Mouse (Mus musculus): ENCODE data around the gene Stk10. TPM values are rescaled to one million over a fixed set of nuclear protein-coding genes. Genes with fewer than 3 reads are reported as not detected.

Gene Stk10
- total RNA-seq, 4 experiments from 2014 or later: 9.3 to 15.3 (median 12.2) TPM

- no peak for DNase-seq (ENCODE audit: low spot score in 2 of 2)
Observed at GRCm38 (mm10) chr11:32524122-32524920, 8.8 kb upstream of the Stk10 start.

GRCm38 (mm10) chr11:32527006-32527405, 6.1 kb upstream of the Stk10 start:
- DNase-seq (ENCODE audit: low spot score in 2 of 2): no peak

- DNase-seq (ENCODE audit: low spot score in 2 of 2): no peak
Observed at GRCm38 (mm10) chr11:32530151-32530550, 3.0 kb upstream of the Stk10 start.

- DNase-seq (ENCODE audit: low spot score in 2 of 2): no peak
Observed at GRCm38 (mm10) chr11:32531871-32532764, 987 bp upstream of the Stk10 start, which contains the start of gene Efcab9. TSS of gene Efcab9 (minus strand) at chr11:32532081.

- no peak for DNase-seq (ENCODE audit: low spot score in 2 of 2)
Observed at GRCm38 (mm10) chr11:32533482-32534261, 567 bp downstream of the Stk10 start.

- DNase-seq (ENCODE audit: low spot score in 2 of 2): no peak
Observed at GRCm38 (mm10) chr11:32534453-32535075, 1.5 kb downstream of the Stk10 start.

- DNase-seq (ENCODE audit: low spot score in 2 of 2): no peak
Observed at GRCm38 (mm10) chr11:32535646-32536045, 2.5 kb downstream of the Stk10 start.

GRCm38 (mm10) chr11:32536954-32537353, 3.8 kb downstream of the Stk10 start:
- DNase-seq (ENCODE audit: low spot score in 2 of 2): no peak

GRCm38 (mm10) chr11:32538435-32538834, 5.3 kb downstream of the Stk10 start:
- DNase-seq (ENCODE audit: low spot score in 2 of 2): no peak

- no peak for DNase-seq (ENCODE audit: low spot score in 2 of 2)
Observed at GRCm38 (mm10) chr11:32538846-32539245, 5.7 kb downstream of the Stk10 start.

GRCm38 (mm10) chr11:32539717-32540116, 6.6 kb downstream of the Stk10 start:
- no peak for DNase-seq (ENCODE audit: low spot score in 2 of 2)

- no peak for DNase-seq (ENCODE audit: low spot score in 2 of 2)
Observed at GRCm38 (mm10) chr11:32540463-32540862, 7.4 kb downstream of the Stk10 start.

- no peak for DNase-seq (ENCODE audit: low spot score in 2 of 2)
Observed at GRCm38 (mm10) chr11:32542181-32542580, 9.1 kb downstream of the Stk10 start.

GRCm38 (mm10) chr11:32542687-32543411, 9.7 kb downstream of the Stk10 start:
- DNase-seq (ENCODE audit: low spot score in 2 of 2): no peak

- DNase-seq (ENCODE audit: low spot score in 2 of 2): no peak
Observed at GRCm38 (mm10) chr11:32544041-32544440, 10.9 kb downstream of the Stk10 start.

GRCm38 (mm10) chr11:32544497-32544896, 11.4 kb downstream of the Stk10 start:
- no peak for DNase-seq (ENCODE audit: low spot score in 2 of 2)

- no peak for DNase-seq (ENCODE audit: low spot score in 2 of 2)
Observed at GRCm38 (mm10) chr11:32545605-32546004, 12.5 kb downstream of the Stk10 start.

- no peak for DNase-seq (ENCODE audit: low spot score in 2 of 2)
Observed at GRCm38 (mm10) chr11:32546483-32546882, 13.4 kb downstream of the Stk10 start.

GRCm38 (mm10) chr11:32547391-32547947, 14.4 kb downstream of the Stk10 start:
- DNase-seq (ENCODE audit: low spot score in 2 of 2): no peak

GRCm38 (mm10) chr11:32548240-32548639, 15.1 kb downstream of the Stk10 start:
- no peak for DNase-seq (ENCODE audit: low spot score in 2 of 2)

Data from layer of hippocampus, adult 8-10 months (tissue).